Mouse (Mus musculus) liver, postnatal 0 days (tissue): Measurements from ENCODE around the gene Psmd11.

Experiments used
- CTCF ChIP-seq: sonication (generic); IDR thresholded peaks from 2 replicates; pipeline ENCODE4 v1.5.1; 2016; ENCODE audit warnings: antibody characterized with exemption, low read depth
- EP300 ChIP-seq: IDR thresholded peaks from 2 replicates; pipeline ENCODE4 v1.6.1; 2016; ENCODE audit warnings: antibody characterized with exemption, low read depth, mild to moderate bottlenecking

GRCm38 (mm10) chr11:80429009-80429475 is 627 bp downstream of the Psmd11 start:
- TF ChIP-seq CTCF (no peak), EP300 (no peak)
